Mouse (Mus musculus): Measurements from ENCODE around the gene Optn.

- no peak for TF ChIP-seq GATA1 (IDR thresholded peaks at IDR 0.05; ENCODE audit: low read length)
- no peak for TF ChIP-seq TAL1 (IDR thresholded peaks at IDR 0.05; ENCODE audit: low read length)
These were observed 16.8 kb downstream of the Optn start for GRCm38 (mm10) chr2:5047016-5047415.

All from erythroblast, embryonic 14.5 days (primary cell).